Comparison of ENCODE assay signal across 25 mouse cellular contexts in the genomic region with DNA sequence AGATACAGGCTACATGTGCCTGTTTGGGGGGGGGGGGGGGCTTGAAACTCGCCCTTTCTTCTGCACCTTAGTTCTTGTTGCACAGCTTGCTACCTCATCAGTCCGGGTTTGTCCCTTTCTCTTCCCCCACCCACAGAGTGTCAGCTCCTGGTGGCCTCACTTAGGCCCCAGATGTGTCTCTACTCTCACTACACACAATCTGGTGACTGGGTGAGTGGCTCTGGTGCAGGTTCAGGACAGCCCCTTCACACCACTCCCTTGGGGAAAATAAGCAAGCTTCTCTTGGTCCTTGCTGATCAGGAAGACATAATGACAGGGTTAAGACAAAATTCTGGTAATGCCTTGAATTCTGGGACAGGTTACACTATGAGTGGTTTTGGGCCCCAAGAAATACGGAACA. TPM values are rescaled to one million over a fixed set of nuclear protein-coding genes. Genes with fewer than 3 reads are reported as not detected.
DNase-seq lines count a peak whose midpoint lies in the region; ATAC-seq and TF ChIP-seq lines count a peak whose summit lies in the region.
"Had no signal": no experiment of that assay in that cellular context is flagged by ENCODE, and none has a peak within 500 bp of the region (broad histone marks: within the 10 kb centered on the region; RNA-seq: fewer than 3 reads in every experiment).

No protein-coding gene starts in this region.

- peak; percentile 20 for ATAC-seq in activated CD4-positive, CD25-positive, alpha-beta regulatory T cell, adult 4 months
- ATAC-seq: forebrain, embryonic 15.5 days; hindbrain, embryonic 16.5 days; intestine, postnatal 0 days; Patski had no signal

- no peaks in the 10 kb centered on the region for H3K27me3 ChIP-seq in thymus, adult 2 months (ENCODE audit: control insufficient read depth, insufficient read depth, low read length)
- no peaks in the 10 kb centered on the region for H3K27me3 ChIP-seq in splenic B cell, adult 2 months (ENCODE audit: control insufficient read depth, insufficient read depth, low read length, poor library complexity, severe bottlenecking)
- H3K27me3 ChIP-seq in heart, embryonic 10.5 days (ENCODE audit: insufficient read depth, poor library complexity, severe bottlenecking) = no peaks in the 10 kb centered on the region
- H3K27me3 ChIP-seq: embryonic facial prominence, embryonic 13.5 days; forebrain, embryonic 12.5 days; forebrain, embryonic 15.5 days; hindbrain, embryonic 13.5 days; Patski had no signal

- no peak for DNase-seq in thymus, adult 2 months
- no peak for DNase-seq in thymus, postnatal 4 days
- DNase-seq in splenic B cell, adult 2 months (ENCODE audit: low read depth, low spot score) = peak; percentile 36
- no peak for DNase-seq in heart, embryonic 10.5 days (ENCODE audit: low spot score)
- no peak for DNase-seq in heart, adult 11 months
- DNase-seq: adrenal gland, adult 2 months; adrenal gland, postnatal 14 days; cerebellum, adult 11 months; cerebellum, adult 2 months; cerebellum, adult 9-11 months; cerebellum, postnatal 25 days; embryo, embryonic 11 days; gastrocnemius, postnatal 25 days; heart, adult 2 months had no signal

- no peak for TF ChIP-seq POLR2A in thymus, adult 2 months (IDR thresholded peaks at IDR 0.05; ENCODE audit: control insufficient read depth, extremely low read depth, insufficient read depth, low read length, poor library complexity)

- H3K4me1 ChIP-seq in thymus, adult 2 months (replicated peaks; ENCODE audit: control insufficient read depth, insufficient read depth, low read length) = peaks cover 22% of the 10 kb centered on the region
- H3K4me1 ChIP-seq in heart, embryonic 10.5 days = peaks cover 8% of the 10 kb centered on the region
- H3K4me1 ChIP-seq: forebrain, embryonic 12.5 days; forebrain, embryonic 15.5 days; hindbrain, embryonic 13.5 days had no signal

- 75% methylated on average over 3 of the region's 3 CpGs for WGBS in thymus, adult 2 months
- WGBS in heart, embryonic 10.5 days = 68% methylated on average over 3 of the region's 3 CpGs

- TF ChIP-seq CTCF in thymus, adult 2 months (IDR thresholded peaks at IDR 0.05; ENCODE audit: borderline replicate concordance, control insufficient read depth, extremely low read depth, insufficient read depth, low read length, poor library complexity) = no peak

- H3K36me3 ChIP-seq in thymus, adult 2 months (ENCODE audit: control insufficient read depth, insufficient read depth, low read length) = no peaks in the 10 kb centered on the region
- no peaks in the 10 kb centered on the region for H3K36me3 ChIP-seq in splenic B cell, adult 2 months (ENCODE audit: control insufficient read depth, insufficient read depth, low read length, poor library complexity, severe bottlenecking)
- H3K36me3 ChIP-seq in heart, embryonic 10.5 days = no peaks in the 10 kb centered on the region
- H3K36me3 ChIP-seq: embryonic facial prominence, embryonic 10.5 days; embryonic facial prominence, embryonic 13.5 days; forebrain, embryonic 12.5 days; forebrain, embryonic 15.5 days; G1E; hindbrain, embryonic 13.5 days had no signal

- 0 out of 2 replicates have a peak overlapping the region, but pooled peaks have one; percentile 2 for H3K27ac ChIP-seq in thymus, adult 2 months (ENCODE audit: control insufficient read depth, insufficient read depth, low read length)
- no peak overlapping the region for H3K27ac ChIP-seq in heart, embryonic 10.5 days
- H3K27ac ChIP-seq: embryonic facial prominence, embryonic 10.5 days; embryonic facial prominence, embryonic 13.5 days; forebrain, embryonic 12.5 days; forebrain, embryonic 15.5 days; heart, adult 2 months; hindbrain, embryonic 13.5 days had no signal

- H3K9me3 ChIP-seq in heart, embryonic 10.5 days = no peaks in the 10 kb centered on the region
- H3K9me3 ChIP-seq: embryonic facial prominence, embryonic 10.5 days; embryonic facial prominence, embryonic 13.5 days; forebrain, embryonic 12.5 days; forebrain, embryonic 15.5 days; G1E; hindbrain, embryonic 13.5 days had no signal

- H3K4me3 ChIP-seq in thymus, adult 2 months (ENCODE audit: control insufficient read depth, insufficient read depth, low read length) = no peak overlapping the region
- no peak overlapping the region for H3K4me3 ChIP-seq in heart, embryonic 10.5 days
- H3K4me3 ChIP-seq: embryonic facial prominence, embryonic 10.5 days; embryonic facial prominence, embryonic 13.5 days; erythroblast, embryonic 14.5 days; forebrain, embryonic 12.5 days; forebrain, embryonic 15.5 days; heart, adult 2 months; hindbrain, embryonic 13.5 days had no signal

RNA-seq across cellular contexts. Expression of a gene that starts 11.0 kb away (rescaled TPM):
- polyA plus RNA-seq in thymus, adult 2 months (2012; rRNA removed) = 17.8 and 19.3 TPM in 2 replicates
- 10 to 100 TPM; 78.7 to 86.7 TPM for polyA plus RNA-seq in activated CD4-positive, CD25-positive, alpha-beta regulatory T cell, adult 4 months (2017; shearing (Covaris generic))
- 13.4 and 22.7 TPM in 2 replicates for polyA plus RNA-seq in heart, embryonic 10.5 days (2016; fragmentation: Nextera tagmentation; extraction: Ambion mirVana)
